Mouse (Mus musculus) spleen, postnatal 14 days (tissue): Measurements from ENCODE around the gene Ephb2.
A peak's percentile ranks its signal among the peaks of the same experiment; 100 is the strongest.

Experiments used
- DNase-seq, 2 experiments: peaks; one replicate each; pipeline ENCODE4 v3.0.0; 2021 to 2022; ENCODE audit warnings: low spot score in 2 of 2

Gene Ephb2

GRCm38 (mm10) chr4:136835621-136836386 lies at the start of gene Ephb2:
Ephb2 (minus strand) TSS chr4:136835988.
- DNase-seq = peak; percentile 25 to 28

DNA sequence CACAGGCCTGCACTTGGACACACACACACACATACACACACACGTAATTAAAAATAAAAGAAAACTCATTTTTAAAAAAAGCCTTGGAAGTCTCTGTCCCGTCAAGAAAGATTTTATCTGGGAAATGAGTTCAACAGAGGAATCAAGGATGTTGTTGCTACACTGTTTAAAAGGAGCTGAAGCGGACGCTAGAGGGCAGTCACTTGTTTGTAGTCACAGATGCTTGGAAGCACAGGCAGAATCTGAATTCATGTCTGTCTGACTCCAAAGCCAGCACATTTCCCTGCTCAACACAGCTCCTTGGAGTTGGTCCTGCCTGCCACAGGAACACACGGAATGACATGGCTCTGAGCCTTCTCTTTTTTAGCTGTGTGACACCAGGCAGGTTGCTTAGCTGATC lies 42.8 kb upstream of the Ephb2 start:
- DNase-seq = no peak

GRCm38 (mm10) chr4:136878171-136878570 lies 42.4 kb upstream of the Ephb2 start:
- no peak for DNase-seq

GRCm38 (mm10) chr4:136876971-136877370 lies 41.2 kb upstream of the Ephb2 start:
- no peak for DNase-seq

DNA sequence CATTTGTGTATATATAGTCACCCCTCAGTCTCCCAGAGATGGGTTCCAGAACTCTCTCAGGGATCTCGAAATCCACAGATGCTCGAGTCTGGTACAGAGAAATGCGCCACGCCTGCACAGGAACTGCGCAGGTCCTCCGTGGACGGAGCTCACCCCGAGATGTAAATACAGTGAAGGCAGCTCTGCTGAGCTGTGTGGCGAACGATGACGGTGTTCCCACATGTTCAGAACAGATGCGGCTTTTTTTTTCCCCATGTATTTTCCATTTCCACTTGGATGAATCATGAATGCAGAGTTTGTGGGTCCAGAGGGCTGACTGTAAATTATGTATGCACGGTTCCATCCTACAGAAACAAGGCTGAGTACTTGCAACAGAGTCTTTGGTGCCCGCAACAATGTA lies 39.2 kb upstream of the Ephb2 start:
- DNase-seq = no peak

- no peak for DNase-seq
Observed at GRCm38 (mm10) chr4:136868371-136868770, 32.6 kb upstream of the Ephb2 start.

GRCm38 (mm10) chr4:136867690-136868345 lies 32.0 kb upstream of the Ephb2 start:
- no peak for DNase-seq

DNA sequence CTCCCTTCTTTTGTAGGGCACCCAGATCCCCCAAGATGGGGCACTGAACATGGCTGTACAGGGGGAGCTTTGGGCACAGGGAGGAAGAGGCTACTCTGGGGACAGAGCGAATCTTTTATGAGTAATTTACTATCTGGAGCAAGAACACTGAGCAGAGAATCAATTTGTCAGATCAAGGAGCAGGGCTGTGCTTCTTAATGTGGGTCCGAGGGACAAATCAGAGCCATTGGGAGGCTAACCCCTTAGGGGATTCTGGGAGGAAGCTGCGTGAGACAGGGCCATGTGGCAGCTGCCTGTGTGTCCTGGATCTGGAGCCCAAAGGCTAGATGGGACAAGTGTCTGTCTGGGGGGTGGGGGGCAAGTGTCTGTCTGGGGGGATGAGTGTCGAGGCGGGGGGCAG lies 29.7 kb upstream of the Ephb2 start:
- DNase-seq = no peak

DNA sequence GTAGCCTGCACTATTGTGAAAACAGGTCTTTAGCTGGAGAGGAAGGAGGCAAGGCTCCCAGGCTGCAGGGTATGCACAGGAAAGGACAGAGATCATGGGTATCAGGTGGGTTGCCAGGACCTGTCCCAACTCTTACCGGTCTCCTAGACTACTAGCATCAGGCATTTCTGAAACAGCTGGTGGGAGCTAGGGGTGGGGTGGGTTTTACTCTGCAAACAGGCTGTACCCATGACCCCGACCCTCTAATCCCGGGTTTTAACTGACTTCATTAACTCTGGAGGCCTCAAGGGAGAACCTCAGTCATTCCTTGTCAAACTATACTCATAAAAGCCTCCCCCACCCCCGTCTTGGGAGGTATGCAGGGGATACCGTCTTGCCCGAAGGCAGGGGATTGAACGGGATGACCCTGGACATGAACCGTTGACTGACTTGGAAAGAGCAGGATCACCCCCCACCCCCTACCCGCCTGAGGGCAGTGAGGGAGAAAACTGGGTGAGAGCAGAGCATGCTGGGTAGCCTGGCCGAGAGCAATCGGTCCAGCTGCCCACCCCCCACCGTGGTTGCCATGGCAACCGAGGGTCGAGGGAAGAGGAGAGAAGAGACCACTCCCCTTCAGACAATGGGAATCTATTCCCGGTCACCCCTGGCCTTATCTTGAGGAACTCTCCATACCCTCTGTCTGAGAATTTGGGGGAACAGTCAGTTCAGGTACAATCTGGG lies 29.1 kb upstream of the Ephb2 start:
- DNase-seq = no peak

DNA sequence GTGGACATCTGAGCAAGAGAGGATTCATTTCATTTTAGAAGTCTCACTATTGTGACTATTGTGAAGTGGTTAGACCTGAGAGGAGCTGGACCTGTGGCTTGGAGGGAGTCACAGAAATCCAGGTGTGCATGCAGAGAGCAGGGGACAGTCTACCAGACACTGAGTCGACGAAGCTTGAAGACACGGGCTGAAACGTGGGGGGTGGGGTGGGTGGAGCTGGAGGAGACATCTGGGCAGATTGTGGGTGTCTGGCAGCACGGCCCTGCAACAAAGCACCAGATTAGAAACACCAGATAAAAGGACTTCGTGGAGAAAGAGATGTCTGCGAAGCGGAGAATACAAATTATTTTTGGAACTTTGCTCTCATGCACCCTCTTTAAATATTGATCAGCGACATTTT lies 27.7 kb upstream of the Ephb2 start:
- no peak for DNase-seq

- no peak for DNase-seq
Observed at GRCm38 (mm10) chr4:136862411-136862810, 26.6 kb upstream of the Ephb2 start.

DNA sequence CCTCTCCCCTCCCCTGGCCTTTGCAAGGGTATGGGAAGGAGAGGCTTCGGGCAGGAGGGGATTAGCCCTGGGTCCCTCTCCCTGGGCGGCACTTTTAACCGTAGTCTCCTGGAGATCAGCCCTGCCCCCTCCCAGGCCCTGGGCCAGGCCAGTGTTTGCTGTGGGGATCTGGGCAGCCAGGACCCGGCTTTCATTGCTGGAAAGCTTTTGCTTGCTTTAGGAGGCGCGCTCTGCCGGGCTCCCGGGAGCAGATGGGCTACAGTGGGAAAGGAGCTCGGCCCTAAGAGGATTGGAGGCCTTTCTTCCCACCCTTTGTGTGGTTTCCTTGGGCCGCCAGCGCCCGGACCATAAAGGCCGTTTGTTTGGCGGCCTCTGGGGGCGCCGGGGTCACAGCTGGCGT lies 26.0 kb upstream of the Ephb2 start:
- DNase-seq = no peak

DNA sequence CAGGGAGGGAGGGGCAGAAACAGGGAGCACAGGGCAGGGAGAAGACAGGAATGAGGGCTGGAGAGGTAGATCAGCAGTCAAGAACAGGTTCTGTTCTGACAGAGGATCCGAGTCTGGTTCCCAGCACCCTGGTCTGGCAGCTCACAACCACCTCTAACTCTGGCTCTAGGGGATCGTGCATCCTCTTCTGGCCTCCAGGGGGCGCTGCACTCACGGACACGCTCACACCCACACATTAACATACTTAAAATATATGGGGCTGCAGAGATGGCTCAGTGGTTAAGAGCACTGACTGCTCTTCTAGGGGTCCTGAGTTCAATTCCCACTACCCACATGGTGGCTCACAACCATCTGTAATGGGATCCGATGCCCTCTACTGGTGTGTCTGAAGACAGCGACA lies 24.2 kb upstream of the Ephb2 start:
- no peak for DNase-seq

- DNase-seq = no peak
Observed at GRCm38 (mm10) chr4:136855081-136855480, 19.3 kb upstream of the Ephb2 start.

DNA sequence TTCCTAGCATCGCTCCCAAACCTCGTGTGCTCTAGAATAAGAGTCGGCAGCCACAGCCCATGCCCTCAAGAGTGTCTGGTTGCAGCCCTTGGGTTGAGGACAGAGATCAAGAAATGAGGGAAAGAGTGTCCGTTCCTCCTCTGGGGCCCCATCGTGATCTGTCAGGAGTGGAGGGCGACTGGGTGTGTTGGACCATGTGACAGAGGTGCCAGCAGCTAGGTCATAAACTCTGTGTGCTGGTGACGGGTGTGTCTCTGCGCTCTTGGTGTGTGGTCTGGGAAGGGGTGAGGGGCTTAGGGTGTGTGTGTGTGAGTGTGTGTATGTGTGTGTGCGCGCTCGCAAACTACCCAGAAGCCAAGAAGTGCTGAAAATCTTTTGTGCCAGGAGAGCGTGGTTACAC lies 17.2 kb upstream of the Ephb2 start:
- no peak for DNase-seq

GRCm38 (mm10) chr4:136852119-136852518 lies 16.3 kb upstream of the Ephb2 start:
- DNase-seq = no peak

DNA sequence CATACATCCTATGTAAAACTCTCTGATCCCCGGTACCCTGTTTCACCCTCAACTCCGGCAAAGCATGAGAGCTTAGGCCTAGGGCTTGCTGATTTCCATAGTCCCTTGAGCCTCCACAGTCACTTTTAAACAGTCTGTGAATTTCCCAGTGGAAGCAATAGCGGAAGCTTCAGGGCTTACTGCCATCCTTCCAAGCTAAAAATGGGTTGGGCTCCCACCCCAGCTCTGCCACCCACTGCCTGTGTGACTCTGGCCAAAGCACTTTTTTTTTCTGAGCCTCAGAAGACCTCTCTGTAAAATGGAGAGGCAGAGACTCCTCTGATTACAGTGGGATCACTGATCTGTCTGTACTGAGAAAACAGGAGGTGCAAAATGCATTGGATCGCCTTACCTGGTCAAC lies 12.8 kb upstream of the Ephb2 start:
- DNase-seq = no peak

DNA sequence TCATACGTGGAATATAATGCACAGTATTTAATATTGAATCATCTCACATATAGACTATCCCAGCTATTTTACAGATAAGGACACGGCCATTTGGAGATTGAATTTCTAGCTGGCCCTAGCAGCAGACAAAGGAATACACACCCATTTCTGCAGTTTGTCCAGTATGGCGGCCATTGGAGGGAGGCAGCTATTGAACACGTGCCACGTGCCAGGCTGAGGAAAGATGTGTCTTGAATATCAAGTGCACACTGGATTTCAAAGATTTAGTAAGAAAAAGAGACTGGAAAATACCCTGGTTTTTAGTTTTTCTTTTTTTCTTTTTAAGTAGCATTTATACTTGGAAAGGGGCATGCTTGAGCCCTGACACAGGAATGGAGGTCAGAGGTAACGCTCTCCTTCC lies 11.4 kb upstream of the Ephb2 start:
- no peak for DNase-seq

DNA sequence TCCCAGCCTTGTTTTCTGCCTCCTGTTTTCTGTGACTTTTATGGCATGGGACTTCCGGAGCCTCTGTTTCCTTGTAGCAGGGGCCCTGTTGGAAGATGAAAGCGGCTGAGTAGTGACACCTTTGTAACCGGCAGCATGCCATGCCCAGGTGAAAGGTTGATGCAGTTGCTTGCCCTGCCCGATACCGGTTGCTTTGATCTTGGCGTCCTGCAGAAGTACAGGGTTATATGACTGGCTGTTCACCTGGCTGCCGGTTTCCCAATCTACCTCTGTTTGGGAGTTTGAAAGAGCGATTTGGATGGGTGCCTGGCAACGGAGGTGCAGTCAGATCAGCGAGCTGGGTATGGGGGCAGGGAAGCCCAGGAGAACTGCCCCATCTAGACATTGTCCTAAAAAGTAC lies 7.0 kb upstream of the Ephb2 start:
- no peak for DNase-seq

DNA sequence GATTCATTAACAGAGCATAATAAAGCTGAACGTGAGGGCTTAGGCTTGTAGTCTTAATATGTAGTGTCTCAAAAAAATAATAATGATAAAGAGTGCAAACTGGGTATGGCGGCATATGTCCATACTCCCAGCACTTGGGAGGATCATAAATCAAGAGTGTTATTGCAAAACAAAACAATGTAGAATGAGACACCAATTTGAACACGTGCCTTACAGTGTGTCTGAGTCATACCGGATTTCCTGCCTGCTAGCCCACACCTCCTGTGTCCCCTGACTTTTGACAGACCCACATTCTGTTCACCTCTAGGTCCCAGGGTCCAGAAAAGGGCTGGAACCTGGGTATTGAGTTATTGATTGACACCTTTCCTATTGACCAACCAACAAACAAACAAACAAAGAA lies 6.2 kb upstream of the Ephb2 start:
- no peak for DNase-seq

GRCm38 (mm10) chr4:136841056-136841455 lies 5.3 kb upstream of the Ephb2 start:
- peak; percentile 32 to 58 for DNase-seq

DNA sequence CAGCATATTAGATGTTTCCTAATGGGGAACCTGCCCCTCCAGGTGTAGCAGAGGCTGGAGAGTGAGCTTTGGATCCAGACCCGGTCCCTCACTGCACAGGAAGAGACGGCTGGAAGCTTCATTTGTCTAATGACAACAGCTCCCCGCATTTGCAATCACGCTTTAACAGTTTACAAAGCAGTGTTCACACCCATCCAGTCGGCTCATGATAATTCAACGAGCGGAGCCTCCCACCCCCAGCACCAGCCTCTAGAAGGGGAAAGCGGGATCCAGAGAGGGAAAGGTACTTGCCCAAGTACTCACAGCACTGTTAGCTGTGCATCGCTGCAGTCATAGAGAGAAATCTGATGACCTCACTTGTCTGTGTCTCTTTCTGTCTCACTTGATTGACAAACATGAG lies 2.7 kb upstream of the Ephb2 start:
- DNase-seq = no peak

- DNase-seq = no peak
Observed at GRCm38 (mm10) chr4:136838026-136838425, 2.2 kb upstream of the Ephb2 start.
